Mouse (Mus musculus) lung, adult 2 months (tissue): ENCODE data around the gene Trpc4.

ENCODE experiments used
- CTCF ChIP-seq: fragments of 200-500 bp; IDR thresholded peaks from 2 replicates; pipeline ENCODE4 v1.5.1; 2011; ENCODE audit warnings: mild to moderate bottlenecking, low read length, control low read depth; ENCODE audit not compliant: insufficient read depth
- POLR2A ChIP-seq: fragments of 200-500 bp; IDR thresholded peaks from 2 replicates; pipeline ENCODE4 v1.6.1; 2011; ENCODE audit warnings: low read depth, mild to moderate bottlenecking, control low read depth, low read length, borderline replicate concordance; ENCODE audit errors: extremely low read depth

DNA sequence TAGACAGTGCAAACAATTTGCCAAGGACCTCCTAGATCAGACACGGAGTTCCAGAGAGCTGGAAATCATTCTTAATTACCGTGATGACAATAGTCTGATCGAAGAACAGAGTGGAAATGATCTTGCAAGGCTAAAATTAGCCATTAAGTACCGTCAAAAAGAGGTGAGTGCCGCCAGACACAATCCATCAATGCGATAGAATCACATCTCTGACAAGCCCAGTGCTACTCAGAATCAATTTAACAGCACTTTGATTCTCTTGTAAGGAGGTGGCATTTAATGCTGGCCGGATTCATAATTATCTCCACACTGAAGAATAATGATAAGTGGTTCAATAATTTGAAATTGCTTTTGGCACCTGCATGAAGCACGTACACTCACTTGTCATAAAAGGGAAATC is 66.7 kb downstream of the Trpc4 start:
- TF ChIP-seq CTCF: no peak
- TF ChIP-seq POLR2A: no peak
